Mouse (Mus musculus) kidney, embryonic 15.5 days (tissue): ENCODE measurements around the gene Myo1e. TPM values are rescaled to one million over a fixed set of nuclear protein-coding genes. Genes with fewer than 3 reads are reported as not detected.

Experiments
- ATAC-seq: fragments of 200-750 bp; cut with Nextera tagmentation; replicated peaks from 2 replicates; pipeline ENCODE4 v1.8.0; 2017; ENCODE audit warnings: moderate TSS enrichment; ENCODE audit not compliant: low FRiP score
- H3K27ac ChIP-seq: fragments of 300-500 bp; sonication (generic); 2 replicates; pipeline ENCODE4 v1.5.1; 2015; ENCODE audit warnings: mild to moderate bottlenecking, inconsistent platforms
- H3K27me3 ChIP-seq: fragments of 300-500 bp; sonication (generic); 2 replicates; pipeline ENCODE4 v1.6.1; 2015; ENCODE audit warnings: inconsistent platforms
- H3K36me3 ChIP-seq: fragments of 300-500 bp; sonication (generic); 2 replicates; pipeline ENCODE4 v1.6.1; 2015; ENCODE audit warnings: inconsistent platforms
- H3K4me1 ChIP-seq: fragments of 300-500 bp; sonication (generic); 2 replicates; pipeline ENCODE4 v1.6.1; 2015; ENCODE audit warnings: inconsistent platforms
- H3K4me2 ChIP-seq: fragments of 300-500 bp; sonication (generic); 2 replicates; pipeline ENCODE4 v1.6.1; 2015; ENCODE audit warnings: moderate library complexity, mild to moderate bottlenecking, inconsistent platforms
- H3K4me3 ChIP-seq: fragments of 300-500 bp; sonication (generic); replicated peaks from 2 replicates; pipeline ENCODE4 v1.5.1; 2015; ENCODE audit warnings: mild to moderate bottlenecking, inconsistent platforms
- H3K9ac ChIP-seq: fragments of 300-500 bp; sonication (generic); 2 replicates; pipeline ENCODE4 v1.6.1; 2015; ENCODE audit warnings: mild to moderate bottlenecking, inconsistent platforms
- H3K9me3 ChIP-seq: fragments of 300-500 bp; sonication (generic); replicated peaks from 2 replicates; pipeline ENCODE4 v1.6.1; 2016; ENCODE audit warnings: inconsistent platforms
- WGBS: fragments of 180-500 bp; shearing (Covaris S2); methylation state at CpG from one replicate; pipeline ENCODE4 v1.1.7; 2015; ENCODE audit warnings: mixed read lengths; 5-methylcytosine and 5-hydroxymethylcytosine counted together
- polyA plus RNA-seq: library from polyadenylated mRNA; unstranded; fragments of >200 nt; fragmentation: Nextera tagmentation; extraction: Ambion mirVana; gene quantifications from 2 replicates; pipeline ENCODE4 v1.2.1, GENCODE M21; 2015

Myo1e gene
- polyA plus RNA-seq, 1 experiment from 2014 or later = 22.6 TPM

- Histone ChIP-seq H3K9me3 (no peaks in the 10 kb centered on the region), H3K9ac (no peak overlapping the region), H3K4me1 (0 out of 2 replicates have a peak, but pooled peaks cover 3% of the 10 kb centered on the region), H3K27ac (no peak overlapping the region), H3K4me2 (no peak overlapping the region), H3K27me3 (no peaks in the 10 kb centered on the region), H3K36me3 (peaks cover 29% of the 10 kb centered on the region), H3K4me3 (no peak overlapping the region)
- ATAC-seq = no peak
- 91% methylated on average over 8 of the region's 8 CpGs for WGBS
Observed at GRCm38 (mm10) chr9:70304901-70305300, 97.8 kb downstream of the Myo1e start.

DNA sequence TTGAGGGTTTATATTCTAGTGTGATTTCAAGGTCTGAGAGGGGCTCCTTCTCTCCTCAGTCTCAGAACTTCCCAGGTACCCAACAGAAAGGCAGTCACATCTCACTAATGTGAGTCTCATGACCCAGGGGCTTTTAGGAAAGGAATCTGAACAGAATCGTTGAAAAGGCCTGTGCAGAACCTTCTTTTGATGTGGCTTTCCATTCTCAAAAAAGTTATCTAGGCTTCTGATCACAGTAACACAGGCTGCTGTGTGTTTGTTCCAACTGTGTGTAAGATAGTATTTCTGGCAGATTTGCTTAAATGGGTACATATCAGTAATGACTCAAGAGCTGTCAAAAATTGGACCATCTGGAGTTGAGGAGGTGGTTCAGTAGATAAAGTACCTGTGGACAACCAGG, 102.9 kb downstream of the Myo1e start:
- Histone ChIP-seq H3K9me3 (no peaks in the 10 kb centered on the region), H3K4me2 (no peak overlapping the region), H3K27ac (no peak overlapping the region), H3K4me3 (no peak overlapping the region), H3K9ac (no peak overlapping the region), H3K4me1 (0 out of 2 replicates have a peak, but pooled peaks cover 3% of the 10 kb centered on the region), H3K27me3 (no peaks in the 10 kb centered on the region), H3K36me3 (peaks cover 10% of the 10 kb centered on the region)
- ATAC-seq = no peak
- 69% methylated on average over 1 of the region's 1 CpGs for WGBS

GRCm38 (mm10) chr9:70314019-70314418, 106.9 kb downstream of the Myo1e start:
- peaks cover 8% of the 10 kb centered on the region for H3K36me3 ChIP-seq
- H3K4me1 ChIP-seq = peaks cover 8% of the 10 kb centered on the region; the same call in 1 of the 2 replicates
- no peak overlapping the region for H3K9ac ChIP-seq
- no peak overlapping the region for H3K4me2 ChIP-seq
- ATAC-seq = no peak
- H3K9me3 ChIP-seq = no peaks in the 10 kb centered on the region
- 94% methylated on average over 1 of the region's 1 CpGs for WGBS
- no peak overlapping the region for H3K27ac ChIP-seq
- no peak overlapping the region for H3K4me3 ChIP-seq
- H3K27me3 ChIP-seq = no peaks in the 10 kb centered on the region

GRCm38 (mm10) chr9:70315130-70315529, 108.0 kb downstream of the Myo1e start:
- peak overlapping the region; percentile 48; the same call in 1 of the 2 replicates for H3K27ac ChIP-seq
- ATAC-seq = no peak
- 65% methylated on average over 4 of the region's 4 CpGs for WGBS

DNA sequence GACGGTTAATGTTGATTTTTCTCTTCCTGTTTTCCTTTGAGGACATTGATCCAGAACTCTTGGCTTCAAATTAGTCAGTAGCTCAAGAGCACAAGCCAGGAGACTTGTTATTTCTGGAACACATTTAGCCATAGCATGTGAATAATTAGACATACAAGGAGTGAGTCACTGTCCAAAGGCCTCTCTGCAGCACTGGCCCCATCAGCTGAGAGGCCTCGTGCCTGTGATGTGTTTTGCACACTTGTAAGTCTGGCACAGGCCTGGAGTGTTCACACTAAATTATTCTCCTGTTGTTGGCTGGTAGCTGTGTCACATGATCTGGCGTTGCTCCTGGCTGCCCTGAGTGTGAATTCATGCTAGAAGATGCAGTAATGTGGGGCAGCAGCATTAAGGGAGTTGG, 111.5 kb downstream of the Myo1e start:
- Histone ChIP-seq H3K9ac (no peak overlapping the region), H3K4me2 (no peak overlapping the region), H3K4me3 (no peak overlapping the region), H3K9me3 (no peaks in the 10 kb centered on the region), H3K27me3 (no peaks in the 10 kb centered on the region), H3K27ac (no peak overlapping the region), H3K4me1 (peaks cover 8% of the 10 kb centered on the region; the same call in 1 of the 2 replicates), H3K36me3 (peaks cover 5% of the 10 kb centered on the region; the same call in 1 of the 2 replicates)
- 45% methylated on average over 3 of the region's 3 CpGs for WGBS
- no peak for ATAC-seq

More at GRCm38 (mm10) chr9:70315130-70315529, 108.0 kb downstream of the Myo1e start:
- Histone ChIP-seq H3K4me1 (peaks cover 8% of the 10 kb centered on the region; the same call in 1 of the 2 replicates), H3K9me3 (no peaks in the 10 kb centered on the region), H3K27me3 (no peaks in the 10 kb centered on the region), H3K9ac (no peak overlapping the region), H3K4me3 (no peak overlapping the region), H3K4me2 (no peak overlapping the region), H3K36me3 (peaks cover 8% of the 10 kb centered on the region)

GRCm38 (mm10) chr9:70324336-70324735, 117.2 kb downstream of the Myo1e start:
- Histone ChIP-seq H3K27me3 (no peaks in the 10 kb centered on the region), H3K4me1 (peaks cover 12% of the 10 kb centered on the region), H3K9ac (no peak overlapping the region), H3K36me3 (peaks cover 39% of the 10 kb centered on the region), H3K4me2 (no peak overlapping the region), H3K9me3 (no peaks in the 10 kb centered on the region), H3K4me3 (no peak overlapping the region), H3K27ac (no peak overlapping the region)
- WGBS = 92% methylated on average over 4 of the region's 4 CpGs
- no peak for ATAC-seq

DNA sequence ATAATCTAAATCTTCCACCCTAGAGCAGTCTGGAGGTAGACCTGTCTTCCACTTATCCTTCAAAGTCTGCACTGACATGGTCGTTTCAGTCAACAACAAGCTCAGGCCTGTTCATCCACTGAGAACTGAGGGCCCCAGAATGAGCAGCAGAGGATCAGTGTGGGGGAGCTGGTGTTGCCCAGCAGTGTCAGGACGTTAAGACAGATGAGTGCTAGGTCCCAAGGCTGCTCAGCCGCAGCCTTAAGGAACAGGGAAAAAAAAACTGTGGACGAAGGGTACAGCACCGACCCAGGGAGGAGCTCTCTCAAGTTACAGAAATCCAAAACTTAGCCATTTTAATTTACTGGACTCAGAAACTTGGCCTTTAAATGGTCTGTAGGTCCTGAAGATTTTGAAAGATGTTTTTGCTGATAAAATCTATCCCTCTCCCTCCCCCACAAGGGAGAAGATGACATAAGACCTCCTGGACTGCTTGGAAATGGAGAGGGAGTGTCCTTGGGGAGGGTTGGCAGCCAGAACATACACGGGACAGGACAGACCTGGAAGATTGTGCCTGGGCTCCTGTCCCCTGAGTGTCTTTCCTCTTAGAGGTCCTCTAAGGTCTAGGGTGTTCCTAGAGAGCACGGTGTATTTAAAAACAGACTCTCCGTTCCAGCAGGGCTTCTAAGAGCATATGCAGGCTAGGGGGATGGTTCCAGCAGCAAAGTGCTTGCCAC, 118.9 kb downstream of the Myo1e start:
- H3K9me3 ChIP-seq = no peaks in the 10 kb centered on the region
- peaks cover 39% of the 10 kb centered on the region for H3K36me3 ChIP-seq
- peak; percentile 88 for ATAC-seq
- WGBS = 25% methylated on average over 8 of the region's 8 CpGs
- H3K4me2 ChIP-seq = no peak overlapping the region
- no peaks in the 10 kb centered on the region for H3K27me3 ChIP-seq
- peaks cover 12% of the 10 kb centered on the region for H3K4me1 ChIP-seq
- H3K27ac ChIP-seq = peak overlapping the region; percentile 62
- H3K4me3 ChIP-seq = no peak overlapping the region
- H3K9ac ChIP-seq = no peak overlapping the region

- Histone ChIP-seq H3K4me1 (peaks cover 19% of the 10 kb centered on the region), H3K4me3 (no peak overlapping the region), H3K9me3 (no peaks in the 10 kb centered on the region), H3K9ac (no peak overlapping the region), H3K36me3 (peaks cover 37% of the 10 kb centered on the region), H3K4me2 (no peak overlapping the region), H3K27me3 (no peaks in the 10 kb centered on the region), H3K27ac (no peak overlapping the region)
- ATAC-seq = no peak
- 66% methylated on average over 5 of the region's 5 CpGs for WGBS
Observed at GRCm38 (mm10) chr9:70328193-70328841, 121.2 kb downstream of the Myo1e start.

GRCm38 (mm10) chr9:70331727-70332335, 124.7 kb downstream of the Myo1e start:
- no peaks in the 10 kb centered on the region for H3K9me3 ChIP-seq
- 0 out of 2 replicates have a peak overlapping the region, but pooled peaks have one; percentile 22 for H3K27ac ChIP-seq
- WGBS = 31% methylated on average over 11 of the region's 11 CpGs
- ATAC-seq = peak; percentile 79; the same call in 1 of the 2 replicates
- H3K27me3 ChIP-seq = no peaks in the 10 kb centered on the region
- no peak overlapping the region for H3K4me3 ChIP-seq
- peaks cover 7% of the 10 kb centered on the region for H3K4me1 ChIP-seq
- H3K9ac ChIP-seq = no peak overlapping the region
- peaks cover 29% of the 10 kb centered on the region; the same call in 1 of the 2 replicates for H3K36me3 ChIP-seq
- H3K4me2 ChIP-seq = no peak overlapping the region

- WGBS = 85% methylated on average over 7 of the region's 7 CpGs
- Histone ChIP-seq H3K4me1 (no peaks in the 10 kb centered on the region), H3K9ac (no peak overlapping the region), H3K36me3 (peaks cover 68% of the 10 kb centered on the region), H3K4me2 (no peak overlapping the region), H3K27me3 (no peaks in the 10 kb centered on the region), H3K27ac (no peak overlapping the region), H3K4me3 (no peak overlapping the region), H3K9me3 (no peaks in the 10 kb centered on the region)
- no peak for ATAC-seq
Observed at GRCm38 (mm10) chr9:70338391-70338790, 131.2 kb downstream of the Myo1e start.

DNA sequence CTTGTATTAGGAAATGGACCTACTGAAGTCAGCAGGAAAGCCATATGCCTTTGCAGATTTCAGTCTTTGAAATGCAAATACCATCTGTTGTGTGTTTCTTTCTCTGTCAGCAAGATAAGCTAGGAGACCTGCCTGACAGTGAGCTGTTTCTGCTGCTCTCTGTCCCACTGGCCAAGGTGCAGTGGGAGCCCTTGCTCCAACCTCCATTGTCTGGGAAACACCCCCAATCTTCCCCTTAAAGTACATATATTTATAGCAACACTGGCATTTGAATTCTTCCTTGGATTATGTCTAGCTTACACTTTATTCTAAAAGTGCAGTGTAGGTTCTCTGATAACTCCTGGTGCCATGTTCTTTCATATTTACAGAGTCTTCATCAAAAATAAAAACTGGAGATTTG, 131.7 kb downstream of the Myo1e start:
- Histone ChIP-seq H3K9me3 (no peaks in the 10 kb centered on the region), H3K36me3 (peaks cover 73% of the 10 kb centered on the region), H3K27ac (no peak overlapping the region), H3K4me3 (no peak overlapping the region), H3K4me2 (no peak overlapping the region), H3K4me1 (no peaks in the 10 kb centered on the region), H3K27me3 (no peaks in the 10 kb centered on the region), H3K9ac (no peak overlapping the region)
- no peak for ATAC-seq

DNA sequence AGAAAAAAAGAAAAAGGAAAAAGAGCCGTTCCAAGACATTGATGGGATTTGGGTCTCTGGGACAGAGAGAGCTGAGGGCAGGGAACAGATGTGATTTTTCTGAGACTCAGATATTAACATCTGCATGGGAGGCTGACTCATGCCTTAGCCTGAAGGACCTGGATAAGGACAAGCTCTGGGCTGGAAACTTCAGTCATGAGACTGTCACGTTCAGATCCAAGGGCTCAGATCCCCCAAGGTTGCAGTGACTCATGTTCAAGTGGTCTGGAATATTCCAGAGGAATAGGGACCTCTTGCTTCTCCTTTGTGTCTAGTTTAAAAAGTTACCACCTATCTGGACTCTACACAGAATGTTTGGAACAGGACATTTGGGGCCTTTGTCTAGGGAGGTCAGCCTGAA, 142.1 kb downstream of the Myo1e start:
- WGBS = 88% methylated on average over 2 of the region's 2 CpGs
- Histone ChIP-seq H3K4me2 (no peak overlapping the region), H3K27ac (no peak overlapping the region), H3K9me3 (no peaks in the 10 kb centered on the region), H3K9ac (no peak overlapping the region), H3K27me3 (no peaks in the 10 kb centered on the region), H3K4me3 (no peak overlapping the region), H3K4me1 (peaks cover 4% of the 10 kb centered on the region; the same call in 1 of the 2 replicates), H3K36me3 (peaks cover 34% of the 10 kb centered on the region)
- no peak for ATAC-seq
